Mouse (Mus musculus): ENCODE measurements at regions not wholly inside any gene's neighbourhood (a gene's known extent, or its start where the extent isn't known, plus 50 kb on each side); places are given as distances from the start of the nearest gene placed in this dataset.

DNA sequence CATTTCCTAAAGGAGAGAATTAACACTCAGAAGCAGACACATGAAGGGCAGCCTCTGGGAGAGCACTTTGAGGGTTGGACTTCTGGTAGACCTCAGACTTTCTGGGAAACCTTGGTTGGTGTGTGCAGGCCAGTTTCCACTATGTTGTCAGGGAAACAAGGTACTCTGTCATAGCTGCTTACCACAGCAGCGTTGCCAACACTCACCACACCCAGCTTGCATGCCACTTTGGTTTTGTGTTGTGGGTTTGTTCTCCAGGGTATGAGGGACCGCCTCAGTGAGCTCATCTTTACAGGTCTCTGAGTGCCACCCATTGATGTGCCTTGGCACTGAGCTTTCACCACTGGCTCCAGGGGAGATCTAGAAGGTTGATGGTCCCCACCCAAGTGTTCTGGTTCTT is 62.8 kb upstream of the Ywhaq start:
- no peak for DNase-seq

DNA sequence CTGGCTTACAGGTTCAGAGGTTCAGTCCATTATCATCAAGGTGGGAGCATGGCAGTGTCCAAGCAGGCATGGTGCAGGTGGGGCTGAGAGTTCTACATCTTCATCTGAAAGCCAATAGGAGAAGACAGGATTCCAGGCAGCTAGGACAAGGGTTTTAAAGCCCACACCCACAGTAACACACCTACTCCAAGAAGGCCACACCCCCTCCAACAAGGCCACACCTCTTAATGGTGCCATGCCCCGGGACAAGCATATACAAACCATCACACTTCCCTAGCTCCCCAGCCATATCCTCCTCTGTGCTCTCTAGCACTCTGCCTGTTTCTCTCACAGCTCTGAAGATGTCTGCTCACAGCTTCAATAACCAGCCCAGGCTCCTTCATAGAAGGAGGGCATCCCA is 61.8 kb upstream of the Ywhaq start:
- DNase-seq, result no peak

DNA sequence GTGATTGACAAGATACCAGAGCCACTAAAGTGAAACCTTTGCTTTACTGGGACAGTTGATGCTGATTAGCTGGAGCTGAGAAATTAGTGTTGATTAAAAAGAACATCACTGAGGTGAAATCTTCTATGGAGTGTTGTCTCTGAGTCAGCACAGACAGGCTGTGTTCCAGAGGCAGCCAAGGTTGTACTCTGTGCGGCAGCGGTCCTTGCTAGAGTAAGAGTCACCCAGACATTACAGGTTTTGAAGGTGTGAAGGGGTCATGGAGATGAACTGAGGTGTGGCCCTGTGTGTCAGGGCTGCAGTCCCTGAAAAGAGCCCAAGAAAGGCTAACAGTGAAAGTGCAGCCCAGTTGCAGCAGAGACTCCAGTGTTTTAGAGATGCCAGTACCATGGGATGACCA is 59.1 kb upstream of the Ywhaq start:
- DNase-seq, result no peak

DNA sequence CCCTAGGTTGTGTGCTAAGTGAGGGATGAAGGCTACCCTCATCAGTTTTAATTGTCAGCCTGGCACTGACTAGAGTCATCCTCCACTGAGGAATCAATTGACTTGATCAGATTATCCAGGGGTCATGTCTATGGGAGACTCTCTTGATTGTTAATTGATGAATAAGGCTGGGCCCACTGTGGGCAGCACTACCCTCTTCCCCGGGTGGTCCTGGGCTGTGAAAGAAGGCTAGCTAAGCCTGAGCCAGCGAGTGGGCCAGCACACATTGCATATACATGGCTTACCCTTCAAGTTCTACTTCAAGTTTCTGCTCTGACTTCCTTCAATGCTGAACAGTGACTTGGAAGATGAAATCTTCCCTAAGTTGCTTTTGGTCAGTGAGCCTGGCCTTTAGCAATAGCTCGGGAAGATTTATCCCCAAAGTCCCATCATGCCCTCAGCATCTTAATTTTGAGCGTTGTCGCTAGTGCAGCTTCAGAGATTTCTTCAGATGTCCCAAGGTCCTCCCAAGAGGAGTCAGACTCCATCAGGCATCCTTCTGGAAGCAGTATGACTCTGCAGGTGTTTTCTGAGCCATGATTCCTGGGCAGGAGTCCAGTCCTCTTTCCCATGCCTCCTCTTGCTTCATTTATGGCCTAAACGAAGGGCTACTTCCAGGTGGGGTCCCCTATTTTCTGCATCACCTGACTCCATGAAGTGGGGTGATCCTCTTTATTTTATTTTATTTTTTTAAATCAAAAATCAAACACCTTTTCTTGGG is 55.7 kb upstream of the Ywhaq start:
- peak; percentile 36 to 54 for DNase-seq

DNA sequence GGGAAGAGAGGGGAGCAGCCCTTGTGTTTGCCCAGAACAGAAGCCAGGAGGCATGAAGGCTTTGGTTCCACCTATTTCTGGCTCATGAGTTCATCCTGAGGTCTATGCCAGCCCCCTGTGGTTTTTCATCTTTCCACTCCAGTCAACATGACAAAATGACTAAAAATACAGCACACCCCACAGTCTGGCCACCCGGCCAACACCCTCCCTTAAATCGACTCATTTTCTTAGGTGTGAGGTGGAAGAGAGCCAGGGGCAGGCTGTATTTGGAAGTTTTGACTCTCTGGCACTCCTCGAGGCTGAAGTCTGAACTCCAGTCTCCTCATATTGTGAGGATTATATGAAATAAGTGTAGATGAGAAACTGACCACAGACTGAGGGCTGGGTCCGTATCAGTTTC is 55.0 kb upstream of the Ywhaq start:
- peak; percentile 91 to 95 for DNase-seq

DNA sequence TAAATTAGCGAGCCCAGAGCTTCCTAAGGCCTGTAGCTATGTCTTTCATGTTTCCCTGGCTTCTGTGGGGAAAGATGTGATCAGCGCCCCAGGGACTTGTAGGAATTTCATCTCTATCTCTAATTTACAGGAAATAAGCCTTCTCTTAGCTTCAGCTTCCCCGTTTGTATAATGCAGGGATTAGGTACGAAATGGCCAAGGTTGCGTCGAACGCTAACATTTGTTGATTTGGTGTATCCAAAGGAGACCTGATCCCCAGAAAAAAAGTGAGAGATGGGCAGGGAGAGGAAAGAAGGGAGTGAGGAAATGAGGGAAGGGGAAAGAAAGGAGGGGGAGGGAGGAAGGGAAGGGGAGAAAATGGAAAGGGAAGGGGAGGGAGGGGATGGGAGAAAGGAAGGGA is 54.5 kb upstream of the Ywhaq start:
- peak; percentile 21 to 24 for DNase-seq

DNA sequence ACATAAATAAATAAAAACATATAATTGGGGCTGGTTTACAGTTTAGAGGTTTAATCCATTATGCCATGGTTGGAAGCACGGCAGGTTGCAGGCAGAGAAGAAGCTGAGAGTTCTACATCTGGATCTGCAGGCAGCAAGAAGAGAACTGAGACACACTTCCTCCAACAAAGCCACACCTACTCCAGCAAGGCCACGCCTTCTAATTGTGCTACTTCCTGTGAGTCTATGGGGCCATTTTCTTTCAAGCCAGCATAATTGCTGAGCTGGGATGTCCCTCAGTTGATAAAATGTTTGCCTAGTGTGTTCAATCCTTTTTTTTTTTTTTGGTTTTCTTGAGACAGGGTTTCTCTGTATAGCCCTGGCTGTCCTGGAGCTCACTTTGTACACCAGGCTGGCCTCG is 52.8 kb upstream of the Ywhaq start:
- no peak for DNase-seq
